Mouse (Mus musculus): ENCODE measurements at regions not wholly inside any gene's neighbourhood (a gene's known extent, or its start where the extent isn't known, plus 50 kb on each side); places are given as distances from the start of the nearest gene placed in this dataset.
"Not testable (repeated sequence)": the region's sequence is repeated elsewhere in the genome, so short reads cannot be mapped to it uniquely, and the experiment has no call there.

GRCm38 (mm10) chr13:39566491-39566890 is 605.8 kb upstream of the Slc35b3 start:
- DNase-seq, result no peak

- no peak for DNase-seq
Measured at GRCm38 (mm10) chr13:39537724-39538440, 577.2 kb upstream of the Slc35b3 start.

- no peak for DNase-seq
Measured at GRCm38 (mm10) chr13:39526469-39526868, 565.8 kb upstream of the Slc35b3 start.

GRCm38 (mm10) chr13:39523856-39524301 is 563.2 kb upstream of the Slc35b3 start:
- no peak for DNase-seq

GRCm38 (mm10) chr13:39523246-39523850 is 562.7 kb upstream of the Slc35b3 start:
- no peak for DNase-seq

GRCm38 (mm10) chr13:39520846-39521245 is 560.2 kb upstream of the Slc35b3 start:
- no peak for DNase-seq

- no peak for DNase-seq
Measured at GRCm38 (mm10) chr13:39516106-39516505, 555.4 kb upstream of the Slc35b3 start.

- no peak for DNase-seq
Measured at GRCm38 (mm10) chr13:39489806-39490205, 529.1 kb upstream of the Slc35b3 start.

- DNase-seq, result no peak
Measured at GRCm38 (mm10) chr13:39472621-39473020, 511.9 kb upstream of the Slc35b3 start.

- DNase-seq, result no peak
Measured at GRCm38 (mm10) chr13:39441799-39442198, 481.1 kb upstream of the Slc35b3 start.

GRCm38 (mm10) chr13:39440907-39441306 is 480.2 kb upstream of the Slc35b3 start:
- DNase-seq, result peak; percentile 8

- DNase-seq, result no peak
Measured at GRCm38 (mm10) chr13:39440336-39440735, 479.7 kb upstream of the Slc35b3 start.

- DNase-seq, result no peak
Measured at GRCm38 (mm10) chr13:39427996-39428395, 467.3 kb upstream of the Slc35b3 start.

- no peak for DNase-seq
Measured at GRCm38 (mm10) chr13:39425944-39426343, 465.3 kb upstream of the Slc35b3 start.

GRCm38 (mm10) chr13:39418127-39418526 is 457.5 kb upstream of the Slc35b3 start:
- no peak for DNase-seq

GRCm38 (mm10) chr13:39411471-39412251 is 451.0 kb upstream of the Slc35b3 start:
- no peak for DNase-seq

GRCm38 (mm10) chr13:39392589-39392988 is 431.9 kb upstream of the Slc35b3 start:
- no peak for DNase-seq

- DNase-seq, result not testable (repeated sequence)
Measured at GRCm38 (mm10) chr13:39392151-39392550, 431.5 kb upstream of the Slc35b3 start.

- no peak for DNase-seq
Measured at GRCm38 (mm10) chr13:39376677-39377076, 416.0 kb upstream of the Slc35b3 start.

- no peak for DNase-seq
Measured at GRCm38 (mm10) chr13:39376269-39376668, 415.6 kb upstream of the Slc35b3 start.

GRCm38 (mm10) chr13:39372565-39372964 is 411.9 kb upstream of the Slc35b3 start:
- DNase-seq, result no peak

- no peak for DNase-seq
Measured at GRCm38 (mm10) chr13:39363637-39364036, 403.0 kb upstream of the Slc35b3 start.

GRCm38 (mm10) chr13:39362536-39362935 is 401.9 kb upstream of the Slc35b3 start:
- no peak for DNase-seq

All from gastrocnemius, postnatal 25 days (tissue).